Mouse (Mus musculus) induced T-regulatory cell, adult 2 months (primary cell): ENCODE measurements around the gene Plcl1.

ENCODE experiments used
- DNase-seq: peaks from one replicate; pipeline ENCODE4 v3.0.0-alpha.2; 2012; ENCODE audit warnings: low read depth

Plcl1 gene

DNA sequence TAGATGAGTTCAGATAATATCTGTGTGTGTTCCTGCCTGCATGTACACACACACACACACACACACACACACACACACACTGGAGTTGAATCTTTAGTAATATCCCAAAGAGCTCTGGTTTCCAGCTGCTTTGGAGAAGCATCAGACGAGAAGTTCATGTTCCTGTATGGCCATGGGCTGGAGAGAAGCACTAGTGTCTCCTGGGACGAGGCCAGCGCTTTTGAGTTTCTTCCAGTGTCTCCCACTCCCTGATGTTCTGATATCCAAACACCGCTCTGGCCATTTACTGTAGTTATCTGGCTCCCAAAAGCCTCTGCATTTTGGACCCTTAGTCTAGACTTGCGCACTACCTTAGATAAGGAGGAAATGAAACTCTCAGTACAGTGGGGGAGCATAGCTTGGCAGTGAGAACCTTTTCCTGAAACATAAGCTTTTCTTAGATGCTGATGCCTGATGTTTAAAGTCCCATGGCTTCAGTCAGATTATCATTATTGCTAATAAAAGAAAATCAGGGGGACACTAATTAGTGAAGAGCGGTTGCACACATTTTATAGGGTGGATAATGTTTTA is 207.1 kb downstream of the Plcl1 start:
- DNase-seq: no peak

DNA sequence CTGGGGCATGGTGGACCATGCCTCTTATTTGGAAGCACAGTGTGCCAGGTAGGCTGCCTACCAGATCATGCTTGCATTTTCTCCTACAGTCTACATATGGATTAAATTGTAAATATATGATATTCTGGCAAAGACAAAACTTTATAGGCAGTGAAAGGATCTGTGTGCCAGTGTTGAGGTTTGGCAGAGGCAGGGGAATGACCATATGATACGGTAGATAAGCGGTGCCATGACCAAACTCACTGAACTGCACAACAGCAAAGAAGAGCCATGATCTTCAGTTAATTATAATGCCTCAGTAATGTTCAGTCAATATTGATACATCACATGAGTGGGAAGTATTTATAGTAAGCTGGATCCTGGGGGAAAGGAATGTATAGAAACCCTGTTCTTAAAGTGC is 212.1 kb downstream of the Plcl1 start:
- DNase-seq: no peak

DNA sequence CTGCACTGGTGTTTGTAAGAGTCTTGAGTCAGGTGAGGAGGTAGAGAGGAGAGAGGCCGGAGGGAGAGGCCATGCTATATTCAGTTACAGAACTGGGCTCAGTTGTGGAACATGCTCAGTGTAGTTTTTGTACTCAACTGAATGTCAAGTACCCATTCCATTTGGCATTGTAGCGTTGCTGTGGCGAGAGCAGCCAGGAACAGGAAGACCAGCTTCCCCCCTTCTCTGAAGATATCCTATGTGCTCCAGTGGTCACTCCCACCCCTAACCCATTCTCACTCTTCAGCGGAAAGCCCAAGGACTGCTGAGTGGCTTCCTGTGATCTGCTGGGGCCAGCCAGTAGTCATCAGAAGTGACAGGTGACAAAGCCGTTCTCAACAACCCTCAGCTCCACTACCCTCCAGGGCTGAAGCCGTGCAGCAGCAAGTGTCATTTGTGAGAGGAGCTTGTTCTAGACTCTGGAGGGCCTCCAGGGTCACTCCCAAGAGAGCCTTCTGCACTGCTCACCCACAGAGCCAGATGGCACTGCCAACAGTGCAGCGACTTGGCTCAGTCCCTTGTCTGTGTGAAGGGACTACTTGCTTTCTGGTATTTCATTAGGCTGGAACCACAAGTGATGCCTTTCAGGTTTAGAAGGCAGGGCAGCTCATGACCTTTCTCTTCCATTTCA is 213.0 kb downstream of the Plcl1 start:
- DNase-seq: peak; percentile 3

DNA sequence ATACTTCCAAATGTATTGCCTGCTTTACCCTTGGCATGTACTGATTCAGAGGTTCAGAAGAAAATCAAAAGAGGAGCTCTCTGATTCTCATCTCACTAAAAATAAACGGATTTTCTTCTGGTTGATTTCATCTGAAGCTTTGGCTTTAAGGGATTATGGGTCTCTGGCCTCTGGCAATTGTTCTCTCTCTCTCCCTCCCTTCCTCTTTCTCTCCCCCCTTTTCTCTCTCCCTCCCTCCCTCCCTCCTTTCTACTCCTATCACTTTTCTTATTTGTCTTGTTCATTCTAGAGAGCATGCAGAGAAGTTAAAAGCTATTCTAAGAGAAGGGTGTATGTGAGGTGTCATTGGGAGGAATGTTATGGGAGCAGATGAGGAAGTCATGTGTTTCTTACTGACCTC is 225.8 kb downstream of the Plcl1 start:
- no peak for DNase-seq

DNA sequence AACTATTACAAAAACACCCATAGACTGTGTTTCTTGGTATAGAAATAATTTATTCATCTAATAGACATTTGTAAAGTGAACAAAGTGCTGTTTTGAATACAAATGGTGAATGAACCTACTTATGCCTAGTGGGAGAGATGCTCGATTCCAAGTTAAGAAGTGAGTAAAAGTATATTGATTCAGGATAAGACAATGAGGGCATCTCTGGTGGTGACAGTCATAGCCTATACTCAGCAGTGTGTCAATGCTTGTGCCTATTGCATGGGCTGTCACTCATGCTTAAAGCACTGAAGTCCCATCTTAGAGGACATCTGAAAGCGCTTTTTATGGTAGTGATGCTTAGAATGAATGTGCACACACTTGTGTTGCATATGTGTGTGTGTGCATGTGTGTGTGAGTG is 226.3 kb downstream of the Plcl1 start:
- no peak for DNase-seq

GRCm38 (mm10) chr1:55633326-55633725 is 227.6 kb downstream of the Plcl1 start:
- no peak for DNase-seq

- DNase-seq: no peak
These were observed 253.9 kb downstream of the Plcl1 start for GRCm38 (mm10) chr1:55659518-55660210.

GRCm38 (mm10) chr1:55661381-55661780 is 255.7 kb downstream of the Plcl1 start:
- no peak for DNase-seq

DNA sequence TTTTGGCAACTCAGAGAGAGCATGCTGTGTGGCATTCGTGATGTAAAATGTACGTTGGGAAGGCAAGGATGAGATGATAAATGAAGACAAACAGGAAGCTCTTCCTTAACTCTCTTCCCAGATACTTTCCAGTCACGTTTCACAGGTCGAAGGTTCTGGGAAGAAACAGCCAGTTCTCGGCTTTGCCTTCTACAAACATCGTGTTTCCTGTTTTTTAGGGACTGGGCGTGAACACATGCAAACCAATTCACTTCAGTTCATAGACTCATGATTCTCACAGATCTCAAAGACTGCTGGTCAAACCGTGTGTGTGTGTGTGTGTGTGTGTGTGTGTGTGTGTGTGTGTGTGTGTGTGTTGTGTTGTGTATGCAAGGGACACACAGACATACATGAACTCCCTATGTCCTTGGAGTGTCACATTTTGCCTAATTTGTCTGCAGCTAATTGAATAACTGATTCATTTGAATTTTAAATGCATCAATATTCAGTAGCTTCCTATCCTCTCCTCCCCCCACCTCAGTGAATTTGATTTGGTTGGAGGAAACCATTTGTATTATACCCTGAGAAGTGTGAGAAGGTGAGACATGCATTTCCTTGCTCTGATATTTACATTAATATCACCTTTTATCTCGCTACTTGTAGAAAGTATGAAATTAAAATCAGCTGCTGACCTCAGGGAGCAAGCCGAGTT is 259.6 kb downstream of the Plcl1 start:
- DNase-seq: no peak

GRCm38 (mm10) chr1:55665828-55666673 is 260.3 kb downstream of the Plcl1 start:
- DNase-seq: no peak

- no peak for DNase-seq
These were observed 261.1 kb downstream of the Plcl1 start for GRCm38 (mm10) chr1:55666798-55667197.

DNA sequence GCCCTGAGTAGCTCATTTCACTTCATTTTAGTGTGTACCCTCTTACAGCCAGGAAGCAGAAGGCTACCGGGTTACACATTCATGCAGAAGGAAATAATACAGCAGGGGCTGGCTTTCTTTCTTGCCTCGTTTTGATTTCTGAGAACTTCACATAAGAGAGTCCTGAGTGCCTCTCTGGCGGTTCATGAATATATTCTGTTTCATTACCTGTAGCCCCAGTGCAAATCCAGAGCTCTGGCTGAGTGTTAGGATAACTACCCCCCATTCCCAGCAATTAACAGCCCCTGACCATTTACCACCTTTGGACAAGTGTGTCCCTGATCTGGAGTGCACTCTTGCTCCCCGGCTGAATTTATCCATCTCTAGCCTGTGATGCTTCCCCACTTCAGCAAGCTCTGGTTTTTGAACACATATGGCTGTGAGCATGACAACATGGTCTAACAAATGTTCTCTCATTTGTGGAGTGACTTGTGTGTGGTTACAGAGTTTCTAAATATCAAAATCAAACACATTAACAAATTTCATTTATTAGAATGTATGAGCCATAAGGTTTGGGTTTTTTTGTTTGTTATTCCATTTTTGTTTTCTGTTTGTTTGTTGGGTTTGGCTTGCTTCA is 263.0 kb downstream of the Plcl1 start:
- no peak for DNase-seq

DNA sequence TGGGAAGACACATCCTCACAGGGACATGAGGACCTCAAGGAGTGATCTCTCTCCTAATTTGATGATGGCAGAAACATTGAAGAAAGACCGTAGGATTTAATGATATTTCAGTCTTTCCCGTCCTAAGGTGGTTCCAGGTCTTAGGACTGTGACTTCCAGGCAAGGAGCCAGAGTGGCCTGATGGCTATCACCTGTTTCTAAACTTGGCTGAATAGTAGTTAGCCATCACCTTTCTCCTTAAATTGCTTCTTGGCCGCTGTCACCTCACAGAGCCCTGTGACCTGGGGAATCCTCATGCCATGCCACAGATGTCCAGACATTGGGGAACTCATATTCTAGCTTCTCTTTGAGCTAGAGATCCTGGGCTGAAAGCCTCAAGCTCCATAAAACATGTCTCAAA is 277.0 kb downstream of the Plcl1 start:
- no peak for DNase-seq

DNA sequence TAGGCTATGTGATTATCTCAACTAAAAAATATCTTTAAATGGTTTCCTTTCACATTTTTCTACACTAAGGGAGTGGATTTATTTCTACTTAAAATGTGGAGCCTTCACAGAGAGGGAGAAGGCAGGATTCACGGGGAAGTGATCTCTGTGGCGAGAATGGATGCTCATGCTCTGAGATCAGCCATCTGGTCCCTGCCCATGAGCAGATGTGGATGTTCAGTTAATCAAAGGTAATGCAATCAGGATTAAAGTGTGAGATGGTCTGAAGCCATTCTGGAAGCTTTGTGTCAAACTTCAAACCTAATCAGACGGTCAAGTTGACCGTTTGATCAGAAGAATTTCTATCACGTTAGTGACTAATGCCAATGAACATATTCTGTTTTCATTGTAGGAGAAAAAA is 280.5 kb downstream of the Plcl1 start:
- DNase-seq: no peak

DNA sequence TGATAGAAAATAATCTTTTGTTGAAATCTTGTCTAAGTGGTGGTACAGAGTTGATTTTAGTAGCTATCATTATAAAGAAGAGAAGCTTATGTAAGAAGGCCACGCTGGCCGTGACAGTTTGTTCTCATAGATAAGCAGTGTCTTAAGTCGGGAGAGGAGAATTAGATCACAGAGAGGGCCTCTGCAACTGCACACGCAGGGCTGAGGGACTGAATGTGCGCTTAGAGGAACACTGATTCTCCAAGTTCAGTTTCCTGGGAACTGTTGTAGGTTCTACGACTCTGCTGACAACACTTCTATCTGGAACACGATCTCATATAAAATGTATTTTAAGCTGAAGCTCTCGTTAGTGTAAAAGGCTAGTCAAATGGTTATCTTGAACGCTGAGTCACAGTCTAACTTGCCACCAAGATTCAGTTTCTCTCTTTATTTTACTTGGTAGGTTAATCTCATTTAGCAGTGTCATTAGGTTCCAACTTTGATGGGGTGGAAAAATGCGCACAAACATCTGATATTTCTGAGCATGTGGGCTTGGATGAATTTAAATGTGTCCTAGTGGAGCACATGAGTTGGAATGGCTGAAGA is 288.0 kb downstream of the Plcl1 start:
- DNase-seq: no peak

GRCm38 (mm10) chr1:55696206-55696605 is 290.5 kb downstream of the Plcl1 start:
- DNase-seq: no peak

DNA sequence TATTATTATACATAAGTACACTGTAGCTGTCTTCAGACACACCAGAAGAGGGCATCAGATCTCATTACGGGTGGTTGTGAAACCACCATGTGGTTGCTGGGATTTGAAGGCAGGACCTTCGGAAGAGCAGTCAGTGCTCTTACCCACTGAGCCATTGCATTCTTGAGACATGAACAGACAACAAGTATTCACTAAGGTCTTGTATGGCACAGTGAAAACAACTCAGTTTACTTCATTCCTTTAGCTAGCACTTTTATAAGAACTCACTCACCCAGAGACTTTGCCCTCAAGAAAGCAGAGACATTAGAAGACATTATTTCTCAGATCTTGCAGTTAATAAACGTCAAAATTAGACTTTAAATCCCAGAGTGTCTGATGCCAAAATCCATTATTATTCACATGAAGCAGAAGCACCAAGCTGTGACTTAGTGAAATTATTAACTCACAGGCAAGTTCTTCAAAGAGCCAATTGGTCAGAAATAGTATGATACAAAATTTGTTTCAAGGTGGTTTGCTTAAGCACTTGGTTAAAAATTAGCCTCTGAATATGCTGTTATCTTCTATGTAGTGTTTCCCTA is 293.8 kb downstream of the Plcl1 start:
- DNase-seq: no peak

DNA sequence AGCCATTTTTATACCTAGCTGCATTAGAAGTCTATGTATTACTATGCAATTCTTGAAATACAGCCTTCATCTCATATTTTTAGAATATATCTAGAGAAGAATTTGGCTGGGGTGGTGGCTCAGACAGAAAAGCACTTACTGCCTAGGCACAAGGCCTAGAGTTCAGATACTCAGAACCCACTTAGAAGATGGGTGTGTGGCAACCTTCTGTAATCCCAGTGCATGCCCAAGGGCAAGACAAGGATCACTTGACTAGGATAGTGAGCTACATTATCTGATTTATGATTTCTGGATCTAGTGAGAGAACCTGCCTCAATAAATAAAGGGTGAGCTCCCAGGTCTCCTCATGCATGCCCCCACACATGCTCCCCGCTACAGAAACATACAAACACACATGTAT is 294.3 kb downstream of the Plcl1 start:
- DNase-seq: no peak

- DNase-seq: no peak
These were observed 295.0 kb downstream of the Plcl1 start for GRCm38 (mm10) chr1:55700726-55701125.

- DNase-seq: no peak
These were observed 295.9 kb downstream of the Plcl1 start for GRCm38 (mm10) chr1:55701601-55702000.

DNA sequence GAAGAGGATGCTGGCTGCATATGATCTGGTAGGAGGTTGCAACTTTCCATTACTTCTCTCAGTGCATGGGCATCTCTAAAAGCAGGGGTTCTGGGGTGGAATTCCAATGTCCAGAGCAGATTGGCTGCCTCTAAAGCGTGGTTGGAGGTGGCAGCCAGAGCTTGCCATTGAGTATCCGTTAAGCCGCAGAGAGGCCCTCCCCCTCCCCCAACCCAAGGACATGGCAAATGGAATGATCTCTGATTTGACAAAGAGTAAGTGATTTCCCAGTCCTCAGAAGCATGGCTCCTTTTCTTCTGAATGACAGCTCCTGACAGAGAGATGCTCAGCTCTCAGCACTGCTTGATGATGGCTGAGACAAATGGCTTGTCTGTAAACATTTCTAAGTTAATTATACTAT is 296.4 kb downstream of the Plcl1 start:
- DNase-seq: no peak
